Mouse (Mus musculus) stomach, postnatal 0 days (tissue): ENCODE results near the gene Apoe. TPM values are rescaled to one million over a fixed set of nuclear protein-coding genes. Genes with fewer than 3 reads are reported as not detected.

Experiments used
- ATAC-seq: fragments of 200-750 bp; cut with Nextera tagmentation; 2 replicates; pipeline ENCODE4 v1.8.0; 2017; ENCODE audit not compliant: low FRiP score, low TSS enrichment
- DNase-seq: peaks from one replicate; pipeline ENCODE4 v3.0.0-alpha.2; 2016; ENCODE audit warnings: low spot score
- H3K27ac ChIP-seq: fragments of 300-500 bp; sonication (generic); replicated peaks from 2 replicates; pipeline ENCODE4 v1.5.1; 2014; ENCODE audit warnings: mild to moderate bottlenecking, control low read depth
- H3K27me3 ChIP-seq: fragments of 300-500 bp; sonication (generic); 2 replicates; pipeline ENCODE4 v1.6.1; 2014; ENCODE audit warnings: low read length; ENCODE audit not compliant: control insufficient read depth, insufficient read depth
- H3K36me3 ChIP-seq: fragments of 300-500 bp; sonication (generic); 2 replicates; pipeline ENCODE4 v1.6.1; 2014; ENCODE audit warnings: low read length, mixed read lengths; ENCODE audit not compliant: control insufficient read depth, insufficient read depth
- H3K4me1 ChIP-seq: fragments of 300-500 bp; sonication (generic); replicated peaks from 2 replicates; pipeline ENCODE4 v1.6.1; 2014; ENCODE audit warnings: antibody characterized with exemption; ENCODE audit not compliant: control insufficient read depth, insufficient read depth
- H3K4me2 ChIP-seq: fragments of 300-500 bp; sonication (generic); replicated peaks from 2 replicates; pipeline ENCODE4 v1.6.1; 2014; ENCODE audit warnings: low read depth, mild to moderate bottlenecking, control low read depth, moderate library complexity
- H3K4me3 ChIP-seq: fragments of 300-500 bp; sonication (generic); 2 replicates; pipeline ENCODE4 v1.5.1; 2014; ENCODE audit warnings: low read depth, low read length, control low read depth
- H3K9ac ChIP-seq: fragments of 300-500 bp; sonication (generic); 2 replicates; pipeline ENCODE4 v1.6.1; 2014; ENCODE audit warnings: mild to moderate bottlenecking, low read length, control low read depth, mixed read lengths
- H3K9me3 ChIP-seq: fragments of 300-500 bp; sonication (generic); 2 replicates; pipeline ENCODE4 v1.6.1; 2016; ENCODE audit warnings: low read length; ENCODE audit not compliant: control insufficient read depth
- CTCF ChIP-seq: IDR thresholded peaks from 2 replicates; pipeline ENCODE4 v1.5.1; 2016; ENCODE audit warnings: antibody characterized with exemption, low read depth, mild to moderate bottlenecking, moderate library complexity
- EP300 ChIP-seq: optimal IDR thresholded peaks from 2 replicates; pipeline ENCODE3; 2016; ENCODE audit warnings: antibody characterized with exemption
- WGBS: fragments of 180-500 bp; shearing (Covaris S2); extraction: QIAGEN DNeasy Blood & Tissue Kit; methylation state at CpG from one replicate; pipeline ENCODE4 v1.1.7; 2014; 5-methylcytosine and 5-hydroxymethylcytosine counted together
- polyA plus RNA-seq: library from polyadenylated mRNA; unstranded; fragments of >200 nt; fragmentation: Nextera tagmentation; extraction: Ambion mirVana; gene quantifications from 2 replicates; pipeline ENCODE4 v1.2.1, GENCODE M21; 2015

The Apoe gene
- polyA plus RNA-seq, 1 experiment from 2014 or later, result 383 TPM

- no peak overlapping the region for H3K4me2 ChIP-seq
These were observed 20.1 kb downstream of the Apoe start for GRCm38 (mm10) chr7:19678901-19679300.

GRCm38 (mm10) chr7:19677872-19678271 lies 21.1 kb downstream of the Apoe start, which contains the start of gene Apoc2:
TSS of gene Apoc2 (minus strand) at chr7:19677941.
- Histone ChIP-seq H3K4me1 (no peaks in the 10 kb centered on the region), H3K36me3 (no peaks in the 10 kb centered on the region), H3K27ac (no peak within 1 kb of the TSS), H3K4me3 (no peak within 1 kb of the TSS), H3K9me3 (no peaks in the 10 kb centered on the region; the same call in 1 of the 2 replicates), H3K4me2 (no peak within 1 kb of the TSS), H3K27me3 (no peaks in the 10 kb centered on the region), H3K9ac (no peak within 1 kb of the TSS)
- TF ChIP-seq EP300, result no peak
- no peak for TF ChIP-seq CTCF
- DNase-seq (peak; percentile 35), ATAC-seq (peak; percentile 66)
- WGBS, result 56% methylated on average over 8 of the region's 8 CpGs

More at GRCm38 (mm10) chr7:19678901-19679300, 20.1 kb downstream of the Apoe start:
- H3K4me3 ChIP-seq, result no peak overlapping the region
- no peaks in the 10 kb centered on the region for H3K4me1 ChIP-seq
- H3K36me3 ChIP-seq, result no peaks in the 10 kb centered on the region
- WGBS, result 87% methylated on average over 3 of the region's 3 CpGs
- no peaks in the 10 kb centered on the region for H3K27me3 ChIP-seq
- H3K27ac ChIP-seq, result no peak overlapping the region
- TF ChIP-seq CTCF (no peak), EP300 (no peak)
- ATAC-seq (no peak), DNase-seq (no peak)
- no peak overlapping the region for H3K9ac ChIP-seq
- H3K9me3 ChIP-seq, result no peaks in the 10 kb centered on the region; the same call in 1 of the 2 replicates

- WGBS, result 67% methylated on average over 1 of the region's 1 CpGs
- H3K9ac ChIP-seq, result no peak overlapping the region
- ATAC-seq (no peak), DNase-seq (no peak)
- TF ChIP-seq EP300, result no peak
- no peak for TF ChIP-seq CTCF
- H3K9me3 ChIP-seq, result no peaks in the 10 kb centered on the region; the same call in 1 of the 2 replicates
- H3K36me3 ChIP-seq, result no peaks in the 10 kb centered on the region
- no peaks in the 10 kb centered on the region for H3K4me1 ChIP-seq
- no peak overlapping the region for H3K27ac ChIP-seq
- no peak overlapping the region for H3K4me2 ChIP-seq
- no peak overlapping the region for H3K4me3 ChIP-seq
- no peaks in the 10 kb centered on the region for H3K27me3 ChIP-seq
These were observed 22.3 kb downstream of the Apoe start for GRCm38 (mm10) chr7:19676662-19677061.

- no peaks in the 10 kb centered on the region for H3K4me1 ChIP-seq
- no peak overlapping the region for H3K27ac ChIP-seq
- H3K9ac ChIP-seq, result no peak overlapping the region
- H3K36me3 ChIP-seq, result no peaks in the 10 kb centered on the region
- no peaks in the 10 kb centered on the region for H3K27me3 ChIP-seq
- H3K4me3 ChIP-seq, result no peak overlapping the region
- ATAC-seq (no peak), DNase-seq (no peak)
- TF ChIP-seq CTCF (no peak), EP300 (no peak)
- H3K4me2 ChIP-seq, result no peak overlapping the region
- no peaks in the 10 kb centered on the region; the same call in 1 of the 2 replicates for H3K9me3 ChIP-seq
- WGBS, result 73% methylated on average over 10 of the region's 10 CpGs
These were observed 23.2 kb downstream of the Apoe start for GRCm38 (mm10) chr7:19675824-19676223.

- H3K4me1 ChIP-seq, result no peaks in the 10 kb centered on the region
- H3K4me3 ChIP-seq, result no peak overlapping the region
- no peak overlapping the region for H3K9ac ChIP-seq
- no peak for ATAC-seq
- H3K4me2 ChIP-seq, result no peak overlapping the region
- no peaks in the 10 kb centered on the region for H3K36me3 ChIP-seq
- WGBS, result 47% methylated on average over 14 of the region's 14 CpGs
- no peak for TF ChIP-seq EP300
- TF ChIP-seq CTCF, result no peak
- no peak for DNase-seq
- H3K27me3 ChIP-seq, result no peaks in the 10 kb centered on the region
- H3K9me3 ChIP-seq, result no peaks in the 10 kb centered on the region; the same call in 1 of the 2 replicates
- H3K27ac ChIP-seq, result no peak overlapping the region
These were observed 25.8 kb downstream of the Apoe start for GRCm38 (mm10) chr7:19673083-19673699.

- Histone ChIP-seq H3K4me3 (no peak overlapping the region), H3K9ac (no peak overlapping the region), H3K4me1 (no peaks in the 10 kb centered on the region), H3K27ac (no peak overlapping the region), H3K9me3 (no peaks in the 10 kb centered on the region), H3K36me3 (no peaks in the 10 kb centered on the region), H3K4me2 (no peak overlapping the region), H3K27me3 (no peaks in the 10 kb centered on the region)
- TF ChIP-seq EP300, result no peak
- no peak for TF ChIP-seq CTCF
- ATAC-seq (no peak), DNase-seq (no peak)
- WGBS, result 68% methylated on average over 10 of the region's 10 CpGs
These were observed 27.5 kb downstream of the Apoe start for GRCm38 (mm10) chr7:19671511-19671910.
